Mouse (Mus musculus) fat pad, adult 2 months (tissue): ENCODE results near the gene Erc2.

Experiments
- DNase-seq: peaks from one replicate; pipeline ENCODE4 v3.0.0-alpha.2; 2011; ENCODE audit warnings: low read depth, low spot score; ENCODE audit errors: extremely low read depth

Gene Erc2

DNA sequence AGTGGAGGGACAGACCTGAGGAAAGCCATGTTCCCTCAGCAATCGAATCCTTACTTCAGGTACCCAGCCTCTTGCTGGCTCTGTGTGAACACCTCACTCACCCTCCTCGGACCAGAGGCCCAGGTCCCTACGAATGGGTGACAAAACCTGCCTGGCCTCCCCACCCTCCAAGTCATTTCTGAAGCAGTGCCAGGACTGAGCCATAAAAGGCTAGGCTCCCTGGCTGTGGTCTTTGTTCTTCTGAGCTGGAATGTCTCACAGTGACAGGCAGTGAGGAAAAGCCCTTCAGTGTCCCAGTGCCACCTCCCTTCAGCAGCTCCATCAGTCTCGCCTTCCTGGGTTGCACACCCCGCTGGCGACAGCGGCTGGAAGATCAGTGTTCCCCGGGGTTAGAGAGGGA is 794.8 kb downstream of the Erc2 start:
- no peak for DNase-seq

DNA sequence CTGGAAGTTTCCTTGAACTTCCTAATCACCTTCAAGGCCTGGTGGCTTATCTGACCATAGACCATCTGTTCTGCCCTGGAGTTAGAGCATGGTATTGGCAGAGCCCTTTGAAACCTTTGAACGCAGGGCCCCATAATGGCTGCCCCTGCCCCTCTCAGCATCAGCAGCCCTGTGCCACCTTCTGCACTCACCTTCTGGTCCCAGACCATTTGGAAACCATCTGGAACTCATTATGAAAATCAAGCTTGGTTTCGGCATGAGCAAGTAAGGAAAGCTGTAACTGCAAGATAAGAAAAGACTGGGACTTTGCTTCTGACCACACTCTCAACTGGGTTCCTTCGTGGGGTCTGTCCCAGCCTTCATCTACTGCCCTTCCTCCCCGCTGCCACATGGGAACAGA is 796.3 kb downstream of the Erc2 start:
- no peak for DNase-seq

DNA sequence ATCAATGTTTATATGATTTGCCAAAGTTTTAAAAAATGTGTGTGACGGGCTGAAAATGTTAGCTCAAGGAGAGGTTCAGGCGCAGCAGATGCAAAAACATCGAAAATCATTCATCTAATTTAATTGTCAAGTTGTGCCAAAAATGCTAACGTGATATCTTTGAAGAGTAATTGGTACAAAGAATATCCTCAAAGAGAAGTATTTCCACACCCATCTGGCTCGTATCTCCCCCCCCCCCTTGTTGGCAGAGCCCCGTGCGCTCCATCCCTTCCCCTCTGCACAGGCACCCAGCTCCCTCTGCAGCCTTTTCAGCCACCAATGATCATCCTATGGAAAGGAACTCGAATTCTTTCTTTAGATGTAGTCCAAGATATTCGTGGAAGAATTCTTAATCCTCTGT is 797.0 kb downstream of the Erc2 start:
- no peak for DNase-seq

DNA sequence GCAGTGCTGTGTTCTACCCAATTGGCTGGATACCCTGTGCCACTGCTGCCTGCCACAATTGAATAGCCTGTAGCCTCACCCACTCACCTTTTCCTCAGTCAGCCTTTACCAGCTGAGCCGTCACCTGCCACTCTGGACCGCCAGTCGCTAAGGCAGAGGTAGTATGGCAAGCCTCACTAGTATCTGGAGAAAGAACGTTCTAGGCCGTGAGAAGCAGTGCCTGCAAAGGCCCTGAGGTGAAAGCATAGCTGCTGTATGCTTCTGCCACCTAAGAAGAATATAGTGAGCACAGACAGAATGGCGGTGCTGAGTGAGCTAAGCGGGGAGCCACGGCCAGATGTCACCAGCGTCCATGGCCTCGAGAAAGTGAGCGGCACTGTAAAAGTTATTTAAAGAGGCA is 798.4 kb downstream of the Erc2 start:
- DNase-seq, result no peak

GRCm38 (mm10) chr14:28426610-28427009 is 804.4 kb downstream of the Erc2 start:
- no peak for DNase-seq

GRCm38 (mm10) chr14:28431703-28432309 is 809.6 kb downstream of the Erc2 start:
- no peak for DNase-seq

DNA sequence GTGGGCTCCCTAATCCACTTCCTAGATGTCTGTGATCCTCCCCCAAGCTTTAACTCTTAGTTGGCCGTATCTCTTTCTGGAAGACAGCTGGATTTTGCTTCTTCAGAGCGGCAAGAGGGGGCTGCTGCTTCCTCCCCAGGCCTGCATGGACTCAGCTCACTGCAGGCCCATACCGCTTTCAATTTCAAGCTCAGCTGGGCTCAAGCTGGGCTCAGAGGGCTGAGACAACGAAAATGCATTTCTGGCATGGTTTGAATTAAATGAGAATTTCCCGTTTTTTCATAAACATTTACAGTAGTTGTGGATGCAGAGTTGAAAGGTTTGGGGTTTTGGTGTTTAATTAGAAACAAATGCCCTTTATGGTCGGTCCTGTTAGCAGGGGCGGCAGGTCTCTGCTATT is 812.8 kb downstream of the Erc2 start:
- no peak for DNase-seq

- no peak for DNase-seq
Observed at GRCm38 (mm10) chr14:28439171-28439570, 816.9 kb downstream of the Erc2 start.

GRCm38 (mm10) chr14:28441240-28441967 is 819.2 kb downstream of the Erc2 start:
- no peak for DNase-seq

DNA sequence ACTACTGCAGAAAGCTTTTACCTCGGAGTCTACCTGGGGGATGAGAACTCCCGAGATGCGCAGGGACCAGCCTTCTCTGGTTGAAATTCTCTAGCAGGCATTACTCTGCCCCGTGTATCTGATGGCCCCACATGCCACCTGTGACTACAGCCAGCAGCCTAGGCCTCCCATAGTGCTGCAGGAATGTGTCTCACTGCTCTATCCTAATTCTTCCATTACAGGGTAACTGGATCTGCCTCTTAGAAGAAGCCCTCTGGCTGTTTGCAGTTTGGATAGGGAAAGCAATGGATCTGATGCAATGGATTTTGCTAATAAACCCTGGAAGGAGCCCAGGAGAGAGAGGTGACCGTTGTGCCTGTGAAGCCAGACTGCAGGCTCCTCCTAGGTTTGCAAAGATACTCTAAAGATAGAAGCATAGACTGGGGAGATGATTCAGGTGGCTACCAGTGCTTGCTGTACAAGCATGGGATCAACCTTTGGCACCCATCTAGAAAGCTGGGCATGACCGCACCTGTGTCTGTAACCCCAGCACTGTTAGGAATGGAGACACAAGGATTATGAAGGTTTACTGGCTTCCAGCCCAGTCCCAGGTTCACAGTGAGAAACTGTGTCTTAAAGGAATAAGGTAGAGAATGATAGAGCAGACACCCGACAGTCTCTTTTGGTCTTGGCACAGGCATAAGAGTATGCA is 821.2 kb downstream of the Erc2 start:
- peak; percentile 67 for DNase-seq

- DNase-seq, result no peak
Observed at GRCm38 (mm10) chr14:28445737-28446136, 823.5 kb downstream of the Erc2 start.

- no peak for DNase-seq
Observed at GRCm38 (mm10) chr14:28451771-28452170, 829.5 kb downstream of the Erc2 start.

DNA sequence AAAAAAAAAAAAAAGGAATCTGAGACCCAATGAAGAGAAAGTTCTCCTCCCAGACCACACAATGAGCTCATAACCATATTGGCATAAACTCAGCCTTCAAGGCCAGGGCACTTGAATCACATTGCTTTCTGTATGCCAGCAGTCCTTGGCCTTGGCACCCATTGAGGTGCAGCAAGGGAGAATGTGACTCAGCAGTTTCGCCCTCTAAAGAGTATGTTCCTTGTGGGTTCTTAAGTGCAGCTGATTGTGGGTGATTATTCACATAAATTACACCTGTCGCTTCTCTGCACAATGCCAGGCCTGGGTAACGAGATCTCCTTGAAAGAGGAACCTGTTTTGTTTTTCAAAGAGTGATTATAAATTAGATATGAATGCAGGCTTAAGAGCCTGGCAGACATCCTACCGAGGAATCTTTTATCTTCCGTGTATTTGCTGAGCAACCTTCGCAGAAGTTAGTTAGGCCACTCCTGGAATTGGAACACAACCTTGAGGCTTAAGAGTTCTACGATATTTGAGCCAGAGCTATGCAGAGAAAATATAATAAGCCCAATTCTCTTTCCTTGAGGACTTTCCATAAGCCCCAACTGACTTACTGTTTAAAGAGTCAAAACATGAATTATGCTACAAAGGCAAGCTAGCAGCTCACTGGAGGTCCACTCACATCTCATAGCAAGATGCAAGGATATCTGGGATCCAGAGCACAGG is 834.3 kb downstream of the Erc2 start:
- no peak for DNase-seq

GRCm38 (mm10) chr14:28457428-28457827 is 835.2 kb downstream of the Erc2 start:
- no peak for DNase-seq

- DNase-seq, result no peak
Observed at GRCm38 (mm10) chr14:28467956-28468355, 845.7 kb downstream of the Erc2 start.

GRCm38 (mm10) chr14:28469696-28470095 is 847.5 kb downstream of the Erc2 start:
- DNase-seq, result no peak

- DNase-seq, result no peak
Observed at GRCm38 (mm10) chr14:28470212-28470611, 848.0 kb downstream of the Erc2 start.

GRCm38 (mm10) chr14:28475012-28475411 is 852.8 kb downstream of the Erc2 start:
- DNase-seq, result no peak

- no peak for DNase-seq
Observed at GRCm38 (mm10) chr14:28475421-28475820, 853.2 kb downstream of the Erc2 start.

GRCm38 (mm10) chr14:28476746-28477145 is 854.5 kb downstream of the Erc2 start:
- DNase-seq, result no peak

DNA sequence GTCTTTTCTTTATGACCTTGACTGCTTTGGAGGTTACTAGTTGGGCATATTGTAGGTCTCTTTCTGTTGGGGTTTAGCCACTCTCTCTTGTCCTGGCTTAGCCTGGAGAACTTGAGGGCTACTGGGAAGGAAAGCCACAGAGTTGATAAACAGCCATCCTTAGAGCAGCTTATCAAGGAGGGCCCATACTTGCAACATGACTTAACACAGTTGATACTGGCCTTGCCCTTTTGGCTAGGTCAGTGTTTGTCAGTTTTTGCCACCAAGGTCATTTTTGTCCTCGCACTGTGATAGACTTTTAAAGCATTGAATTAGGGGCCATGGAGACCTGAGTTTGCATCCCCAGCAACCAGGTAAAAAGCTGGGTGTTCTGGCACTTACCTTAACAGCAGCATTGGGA is 858.6 kb downstream of the Erc2 start:
- no peak for DNase-seq

DNA sequence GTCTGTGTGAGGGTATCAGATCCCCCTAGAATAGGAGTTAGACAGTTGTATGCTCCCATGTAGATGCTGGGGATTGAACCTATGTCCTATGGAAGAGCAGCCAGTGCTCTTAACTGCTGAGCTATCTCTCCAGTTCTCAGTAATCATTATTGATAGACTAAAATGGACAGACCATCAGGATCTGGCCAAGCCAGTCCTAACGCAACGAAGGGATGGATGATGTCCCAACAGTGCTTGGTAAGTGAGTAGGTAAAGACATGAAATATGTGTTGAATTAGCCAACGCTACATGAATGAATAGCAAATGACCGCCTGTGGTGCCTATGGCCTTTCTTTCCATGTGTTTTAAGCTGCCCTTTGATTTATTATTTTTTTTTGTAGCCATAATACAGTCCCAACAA is 871.6 kb downstream of the Erc2 start:
- no peak for DNase-seq
